Mouse (Mus musculus): Measurements from ENCODE around the gene Nova2. TPM values are rescaled to one million over a fixed set of nuclear protein-coding genes. Genes with fewer than 3 reads are reported as not detected.

The Nova2 gene
- total RNA-seq (2015): not detected in 2 replicates
- not detected in 2 replicates for total RNA-seq (2017)

GRCm38 (mm10) chr7:18925162-18925938, at the start of gene Nova2:
Gene Nova2 (plus strand): TSS chr7:18925888.
- peak; percentile 98 for ATAC-seq (replicated peaks; ENCODE audit: poor library complexity)

GRCm38 (mm10) chr7:18878691-18879090, 47.0 kb upstream of the Nova2 start:
- no peak for ATAC-seq (replicated peaks; ENCODE audit: poor library complexity)

GRCm38 (mm10) chr7:18883991-18884744, 41.5 kb upstream of the Nova2 start:
- ATAC-seq (replicated peaks; ENCODE audit: poor library complexity): peak; percentile 85

GRCm38 (mm10) chr7:18884745-18885422, 40.8 kb upstream of the Nova2 start:
- ATAC-seq (replicated peaks; ENCODE audit: poor library complexity): peak; percentile 62

- no peak for ATAC-seq (replicated peaks; ENCODE audit: poor library complexity)
Observed at GRCm38 (mm10) chr7:18886963-18887362, 38.7 kb upstream of the Nova2 start.

GRCm38 (mm10) chr7:18890848-18891247, 34.8 kb upstream of the Nova2 start:
- ATAC-seq (replicated peaks; ENCODE audit: poor library complexity): no peak

- ATAC-seq (replicated peaks; ENCODE audit: poor library complexity): peak; percentile 89
Observed at GRCm38 (mm10) chr7:18891872-18892599, 33.7 kb upstream of the Nova2 start.

- no peak for ATAC-seq (replicated peaks; ENCODE audit: poor library complexity)
Observed at GRCm38 (mm10) chr7:18893009-18893408, 32.7 kb upstream of the Nova2 start.

- peak; percentile 75 for ATAC-seq (replicated peaks; ENCODE audit: poor library complexity)
Observed at GRCm38 (mm10) chr7:18893651-18894430, 31.8 kb upstream of the Nova2 start.

GRCm38 (mm10) chr7:18896536-18896935, 29.2 kb upstream of the Nova2 start:
- ATAC-seq (replicated peaks; ENCODE audit: poor library complexity): no peak

GRCm38 (mm10) chr7:18900513-18900912, 25.2 kb upstream of the Nova2 start:
- ATAC-seq (replicated peaks; ENCODE audit: poor library complexity): no peak

- ATAC-seq (replicated peaks; ENCODE audit: poor library complexity): no peak
Observed at GRCm38 (mm10) chr7:18902486-18902885, 23.2 kb upstream of the Nova2 start.

- no peak for ATAC-seq (replicated peaks; ENCODE audit: poor library complexity)
Observed at GRCm38 (mm10) chr7:18904971-18905370, 20.7 kb upstream of the Nova2 start.

GRCm38 (mm10) chr7:18909797-18910196, 15.9 kb upstream of the Nova2 start:
- peak; percentile 16; the same call in 1 of the 2 replicates for ATAC-seq (replicated peaks; ENCODE audit: poor library complexity)

- peak; percentile 95 for ATAC-seq (replicated peaks; ENCODE audit: poor library complexity)
Observed at GRCm38 (mm10) chr7:18910241-18910831, 15.4 kb upstream of the Nova2 start, which contains the start of gene Ccdc61. Gene Ccdc61 (minus strand): TSS chr7:18910415.

GRCm38 (mm10) chr7:18916254-18916653, 9.4 kb upstream of the Nova2 start:
- 0 out of 2 replicates have a peak, but pooled peaks have one; percentile 31 for ATAC-seq (replicated peaks; ENCODE audit: poor library complexity)

- ATAC-seq (replicated peaks; ENCODE audit: poor library complexity): no peak
Observed at GRCm38 (mm10) chr7:18917931-18918330, 7.8 kb upstream of the Nova2 start.

GRCm38 (mm10) chr7:18921069-18921468, 4.6 kb upstream of the Nova2 start:
- ATAC-seq (replicated peaks; ENCODE audit: poor library complexity): no peak

- ATAC-seq (replicated peaks; ENCODE audit: poor library complexity): no peak
Observed at GRCm38 (mm10) chr7:18922807-18923206, 2.9 kb upstream of the Nova2 start.
